Mouse (Mus musculus) left cerebral cortex, postnatal 14 days (tissue): ENCODE results near the gene Gm20388. TPM values are rescaled to one million over a fixed set of nuclear protein-coding genes. Genes with fewer than 3 reads are reported as not detected.

Experiments used
- DNase-seq, 2 experiments: peaks; one replicate each; pipeline ENCODE4 v3.0.0; 2021 to 2022; ENCODE audit warnings: low spot score in 2 of 2, mixed read lengths in 1 of 2
- intact Hi-C: fragments of 180-260 bp; cut with DNase I; formaldehyde crosslinking; loops from one replicate; pipeline ENCODE4 v1.15.1; 2025
- total RNA-seq, 2 experiments: library from RNA; stranded (reverse); gene quantifications; 2 replicates each; pipeline ENCODE4 v1.2.3; 2021

Gene Gm20388
- total RNA-seq, 2 experiments from 2014 or later, result 2.8 to 7.3 TPM

- intact Hi-C loops, result no loop called here
- DNase-seq, result no peak
Observed at GRCm38 (mm10) chr8:122981646-122982045, 3071.0 kb downstream of the Gm20388 start.

GRCm38 (mm10) chr8:122983178-122983942 lies 3072.7 kb downstream of the Gm20388 start:
- intact Hi-C loops, result no loop called here
- DNase-seq, result no peak

- no peak for DNase-seq
- intact Hi-C loops, result no loop called here
Observed at GRCm38 (mm10) chr8:122984175-122984574, 3073.5 kb downstream of the Gm20388 start.

- intact Hi-C loops, result loop anchor here (5.0 kb wide), 1 partner anchor 54 kb away; no protein-coding TSS in a partner anchor
- DNase-seq, result no peak
Observed at GRCm38 (mm10) chr8:122986501-122987184, 3076.0 kb downstream of the Gm20388 start.

- DNase-seq, result no peak
- intact Hi-C loops, result loop anchor here (5.0 kb wide), 1 partner anchor 55 kb away; no protein-coding TSS in a partner anchor
Observed at GRCm38 (mm10) chr8:122987255-122987654, 3076.6 kb downstream of the Gm20388 start.

GRCm38 (mm10) chr8:122988955-122989354 lies 3078.3 kb downstream of the Gm20388 start:
- DNase-seq, result no peak
- intact Hi-C loops, result loop anchor here (5.0 kb wide), 1 partner anchor 57 kb away; no protein-coding TSS in a partner anchor

GRCm38 (mm10) chr8:122989976-122990375 lies 3079.3 kb downstream of the Gm20388 start:
- no peak for DNase-seq
- intact Hi-C loops, result loop anchor here (5.0 kb wide), 2 partner anchors 42 to 58 kb away; no protein-coding TSS in a partner anchor

GRCm38 (mm10) chr8:122991368-122991767 lies 3080.7 kb downstream of the Gm20388 start:
- no peak for DNase-seq
- intact Hi-C loops, result loop anchor here (5.0 kb wide), 1 partner anchor 41 kb away; no protein-coding TSS in a partner anchor

- no peak for DNase-seq
- intact Hi-C loops, result loop anchor here (5.0 kb wide), 1 partner anchor 40 kb away; no protein-coding TSS in a partner anchor
Observed at GRCm38 (mm10) chr8:122992296-122992695, 3081.7 kb downstream of the Gm20388 start.

GRCm38 (mm10) chr8:122993031-122993430 lies 3082.4 kb downstream of the Gm20388 start:
- no peak for DNase-seq
- intact Hi-C loops, result loop anchor here (5.0 kb wide), 1 partner anchor 39 kb away; no protein-coding TSS in a partner anchor

- intact Hi-C loops, result loop anchor here (5.0 kb wide), 1 partner anchor 39 kb away; no protein-coding TSS in a partner anchor
- no peak for DNase-seq
Observed at GRCm38 (mm10) chr8:122993740-122994139, 3083.1 kb downstream of the Gm20388 start.

GRCm38 (mm10) chr8:122997963-122998362 lies 3087.3 kb downstream of the Gm20388 start:
- DNase-seq, result no peak
- intact Hi-C loops, result no loop called here

- no peak for DNase-seq
Observed at GRCm38 (mm10) chr8:123000311-123000710, 3089.7 kb downstream of the Gm20388 start.

GRCm38 (mm10) chr8:123004033-123004922 lies 3093.6 kb downstream of the Gm20388 start:
- intact Hi-C loops, result no loop called here
- no peak for DNase-seq

More at GRCm38 (mm10) chr8:123000311-123000710, 3089.7 kb downstream of the Gm20388 start:
- intact Hi-C loops, result no loop called here

- intact Hi-C loops, result no loop called here
- no peak for DNase-seq
Observed at GRCm38 (mm10) chr8:123005328-123005727, 3094.7 kb downstream of the Gm20388 start.

GRCm38 (mm10) chr8:123005805-123006204 lies 3095.2 kb downstream of the Gm20388 start:
- no peak for DNase-seq
- intact Hi-C loops, result no loop called here

- no peak for DNase-seq
- intact Hi-C loops, result no loop called here
Observed at GRCm38 (mm10) chr8:123011321-123011720, 3100.7 kb downstream of the Gm20388 start.

- intact Hi-C loops, result no loop called here
- peak in 1 of 2 experiments; percentile 48 for DNase-seq
Observed at GRCm38 (mm10) chr8:123014429-123014828, 3103.8 kb downstream of the Gm20388 start.

GRCm38 (mm10) chr8:123015074-123015473 lies 3104.4 kb downstream of the Gm20388 start:
- intact Hi-C loops, result no loop called here

More at GRCm38 (mm10) chr8:123015074-123015473, 3104.4 kb downstream of the Gm20388 start:
- DNase-seq, result peak in 1 of 2 experiments; percentile 23
